Mouse (Mus musculus): Measurements from ENCODE around the gene Ppp4r2.
"Not testable (repeated sequence)": the region's sequence is repeated elsewhere in the genome, so short reads cannot be mapped to it uniquely, and the experiment has no call there.

Gene Ppp4r2

DNA sequence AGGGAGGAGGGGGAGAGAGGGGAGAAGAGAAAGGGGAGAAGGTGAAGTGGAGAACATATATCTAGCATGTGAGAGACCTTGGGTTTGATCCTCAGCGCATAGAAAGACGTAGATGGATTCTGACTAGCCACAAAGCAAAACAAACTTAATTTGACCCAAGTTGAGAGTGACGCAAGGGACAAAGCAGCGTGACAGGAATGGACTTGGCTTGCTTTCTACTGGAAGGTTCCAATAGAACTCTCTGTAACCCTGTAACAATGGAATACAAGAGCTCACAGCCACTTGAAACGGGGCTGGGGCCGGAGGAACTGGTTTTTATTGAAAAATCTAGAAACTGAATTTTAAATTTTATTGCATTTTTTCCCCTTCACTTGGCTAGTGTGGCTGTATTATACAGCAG lies 1.7 kb upstream of the Ppp4r2 start:
- no peak for DNase-seq

GRCm38 (mm10) chr6:100833811-100834481 lies 524 bp downstream of the Ppp4r2 start:
- DNase-seq: peak; percentile 53 to 71

GRCm38 (mm10) chr6:100834489-100835160 lies 1.2 kb downstream of the Ppp4r2 start:
- DNase-seq: no peak

DNA sequence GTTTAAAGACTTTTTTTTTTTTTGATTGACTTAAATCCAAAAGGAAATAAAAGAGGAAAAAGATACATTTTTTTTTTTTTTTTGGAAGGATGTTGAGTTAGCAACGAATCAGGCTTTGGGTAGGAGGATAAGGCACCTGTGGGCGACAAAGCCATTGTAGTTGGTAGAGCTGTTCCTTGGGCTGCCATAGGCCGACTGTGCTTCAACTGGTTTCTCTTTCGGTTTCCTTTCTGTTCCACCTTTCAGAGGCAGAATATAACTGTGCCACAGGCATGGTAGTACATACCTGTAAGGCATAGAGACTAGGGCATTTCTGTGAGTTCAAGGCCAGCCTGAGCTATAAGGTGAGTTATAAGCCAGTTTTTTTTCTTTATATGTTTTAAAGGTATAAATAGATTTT lies 11.6 kb downstream of the Ppp4r2 start:
- no peak for DNase-seq

DNA sequence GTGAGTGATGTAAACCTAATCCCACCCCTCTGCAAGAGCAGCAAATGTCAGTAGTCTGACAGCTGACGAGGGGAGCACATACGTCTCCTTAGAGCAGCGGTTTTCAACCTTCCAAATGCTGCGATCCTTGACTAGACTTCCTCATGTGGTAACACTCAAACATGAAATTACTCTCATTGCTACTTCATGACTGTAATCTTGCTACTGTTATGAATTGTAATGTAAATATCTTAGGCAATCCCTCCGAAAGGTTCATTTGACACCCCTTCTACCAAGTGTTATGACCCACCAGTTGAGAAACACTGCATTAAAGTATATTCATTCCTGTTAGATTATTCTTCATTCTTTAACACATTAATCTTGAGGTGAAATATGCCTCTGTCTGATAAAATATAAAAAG lies 13.8 kb downstream of the Ppp4r2 start:
- DNase-seq: no peak

GRCm38 (mm10) chr6:100848682-100849375 lies 15.4 kb downstream of the Ppp4r2 start:
- no peak for DNase-seq

DNA sequence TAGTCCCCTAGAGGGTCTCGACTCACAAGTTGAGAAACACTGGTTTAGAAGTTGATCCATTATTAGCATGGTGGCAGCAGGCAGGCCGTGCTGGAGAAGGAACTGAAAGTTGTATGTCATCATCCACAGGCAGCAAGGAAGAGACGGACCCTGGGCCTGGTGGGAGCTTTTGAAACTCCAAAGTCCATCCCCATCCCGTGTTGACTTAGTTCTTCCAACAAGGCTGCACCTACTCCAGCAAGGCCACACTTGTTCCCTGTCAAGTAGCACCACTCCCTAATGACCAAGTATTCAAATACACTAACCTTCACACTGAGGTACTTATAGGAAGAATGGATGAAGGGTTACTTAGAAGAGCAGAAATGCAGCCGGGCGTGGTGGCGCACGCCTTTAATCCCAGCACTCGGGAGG lies 17.3 kb downstream of the Ppp4r2 start:
- no peak for DNase-seq

GRCm38 (mm10) chr6:100851083-100851482 lies 17.7 kb downstream of the Ppp4r2 start:
- DNase-seq: no peak

DNA sequence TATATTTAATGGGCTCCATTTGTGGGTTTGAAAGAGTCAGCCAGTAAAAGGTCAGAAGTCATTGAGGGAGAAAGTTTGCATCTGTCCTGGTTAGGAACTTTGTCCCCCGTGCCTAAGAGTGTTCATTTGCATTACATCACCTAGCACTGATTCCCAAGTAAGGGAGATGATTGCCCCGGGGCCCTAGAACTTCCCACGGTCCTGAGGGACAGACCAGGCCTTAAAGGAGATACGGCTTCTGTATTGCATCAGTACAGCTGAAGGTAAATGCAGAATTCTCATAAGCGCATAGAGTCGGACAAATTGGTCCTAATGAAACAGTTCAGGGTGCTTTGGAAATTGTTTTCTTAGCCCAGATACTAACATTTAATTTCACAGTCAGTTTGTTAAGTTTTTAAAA lies 31.9 kb downstream of the Ppp4r2 start:
- DNase-seq: no peak

DNA sequence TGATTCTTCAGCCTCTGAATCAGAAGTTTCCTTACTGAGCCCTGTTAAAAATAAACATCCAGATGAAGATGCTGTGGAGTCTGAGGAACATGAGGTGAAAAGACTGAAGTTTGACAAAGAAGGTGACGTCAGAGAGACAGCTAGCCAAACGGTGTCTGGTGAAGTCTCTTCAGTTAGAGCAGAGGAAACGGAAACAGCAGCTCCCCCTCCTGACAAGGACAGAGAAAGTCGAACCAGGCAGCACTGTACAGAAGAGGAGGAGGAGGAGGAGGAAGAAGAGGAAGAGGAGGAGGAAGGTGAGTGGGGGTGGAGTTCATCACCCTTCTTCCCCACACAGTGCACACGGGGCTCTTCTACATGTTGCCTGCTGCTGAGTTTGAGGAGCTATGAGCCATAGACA lies 32.4 kb downstream of the Ppp4r2 start:
- DNase-seq: not testable (repeated sequence)

DNA sequence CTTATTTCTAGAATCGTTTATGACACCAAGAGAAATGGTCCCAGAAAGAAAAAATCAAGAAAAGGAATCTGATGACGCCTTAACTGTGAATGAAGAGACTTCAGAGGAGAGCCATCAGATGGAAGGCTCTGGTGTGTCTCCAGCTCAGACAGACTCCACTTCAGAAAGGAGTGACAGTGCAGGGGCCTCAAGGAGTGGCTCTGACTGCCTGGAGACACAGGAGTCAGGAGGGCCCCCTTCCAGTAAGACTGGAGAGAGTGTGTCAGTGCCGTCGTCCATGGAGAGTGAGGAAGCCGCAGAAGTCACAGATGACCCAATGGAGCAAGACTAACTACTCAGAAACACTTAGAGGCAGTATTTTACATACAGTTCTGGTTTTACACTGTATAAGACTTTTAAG lies 32.8 kb downstream of the Ppp4r2 start:
- not testable (repeated sequence) for DNase-seq

- DNase-seq: no peak
These were observed 35.4 kb downstream of the Ppp4r2 start for GRCm38 (mm10) chr6:100868863-100869262.

DNA sequence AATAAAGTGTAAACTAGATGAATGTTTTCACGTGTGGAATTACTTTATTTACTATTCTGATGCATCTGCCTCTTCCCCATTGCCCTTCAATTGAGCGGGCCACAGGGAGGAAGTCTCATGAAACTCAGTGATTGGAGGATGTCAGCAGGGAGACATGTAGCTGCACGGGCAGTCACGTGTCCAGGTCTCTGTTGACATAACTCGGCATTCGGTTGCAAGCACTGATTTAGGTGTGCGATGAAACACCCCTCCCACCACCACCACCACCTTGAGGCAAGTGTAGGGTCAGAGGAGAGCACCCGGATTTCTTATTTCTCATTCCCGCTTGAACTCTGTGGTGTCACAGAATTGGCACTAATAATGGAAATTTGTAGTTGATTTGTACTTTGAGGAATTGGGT lies 36.5 kb downstream of the Ppp4r2 start:
- no peak for DNase-seq

DNA sequence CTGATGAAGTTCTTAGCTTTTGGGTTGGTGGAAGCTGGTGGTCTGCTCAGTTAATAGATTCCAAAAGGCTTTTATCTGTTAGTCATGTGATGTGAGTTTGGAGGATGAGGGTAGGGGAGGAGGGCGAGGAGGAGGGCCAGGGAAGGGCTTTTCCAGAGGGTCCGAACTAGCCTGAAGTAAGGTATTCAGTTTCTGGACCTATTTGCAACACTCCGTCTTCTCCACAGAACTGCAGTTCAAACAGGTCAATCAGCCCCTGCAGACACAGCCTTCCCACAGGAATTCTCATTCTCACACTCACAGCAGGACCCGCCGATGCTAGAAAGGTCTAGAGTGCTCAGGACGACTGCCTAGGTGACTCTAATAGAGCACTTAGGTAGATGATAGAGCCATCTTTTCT lies 39.8 kb downstream of the Ppp4r2 start:
- DNase-seq: no peak

- DNase-seq: peak; percentile 53 to 75
These were observed 42.6 kb downstream of the Ppp4r2 start for GRCm38 (mm10) chr6:100875862-100876623.

DNA sequence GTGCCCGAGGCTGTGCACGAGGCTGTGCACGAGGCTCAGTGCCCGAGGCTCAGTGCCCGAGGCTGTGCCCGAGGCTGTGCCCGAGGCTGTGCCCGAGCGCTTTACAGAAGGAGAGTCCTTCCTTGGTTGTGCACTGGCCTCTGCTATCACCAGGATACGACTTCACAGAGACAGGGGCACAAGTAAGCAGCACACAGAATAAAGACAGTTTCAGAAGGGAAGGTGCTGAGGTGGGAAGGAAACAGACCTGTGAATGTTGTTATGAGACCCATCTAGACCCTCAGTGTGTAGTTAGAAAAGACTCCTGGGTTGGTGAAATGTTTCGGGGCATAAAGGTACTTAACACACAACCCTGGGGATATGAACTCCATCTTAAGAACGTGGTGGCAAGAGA lies 43.2 kb downstream of the Ppp4r2 start:
- no peak for DNase-seq

GRCm38 (mm10) chr6:100878546-100878945 lies 45.1 kb downstream of the Ppp4r2 start:
- DNase-seq: no peak

DNA sequence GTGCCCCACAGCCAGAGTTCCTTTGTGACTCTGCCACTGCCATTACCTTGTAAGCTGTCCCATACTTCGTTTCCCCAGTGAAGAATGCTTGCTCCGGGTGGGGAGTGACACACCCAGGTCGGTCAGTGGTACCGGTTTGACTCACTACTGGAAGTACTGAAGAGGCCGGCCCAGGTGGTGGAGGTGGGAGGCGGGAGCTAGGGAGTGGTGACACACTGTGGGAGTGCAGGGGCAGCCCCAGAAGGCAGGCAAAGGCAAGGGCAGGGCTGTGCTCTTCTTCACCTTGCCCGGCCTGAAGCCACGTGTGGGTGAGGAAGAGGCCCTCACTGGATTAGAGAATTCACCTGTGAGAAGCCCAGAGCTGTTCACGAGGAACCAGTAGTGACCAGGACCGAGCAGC lies 46.2 kb downstream of the Ppp4r2 start:
- DNase-seq: no peak

GRCm38 (mm10) chr6:100881657-100882056 lies 48.2 kb downstream of the Ppp4r2 start:
- DNase-seq: peak; percentile 16 to 55

DNA sequence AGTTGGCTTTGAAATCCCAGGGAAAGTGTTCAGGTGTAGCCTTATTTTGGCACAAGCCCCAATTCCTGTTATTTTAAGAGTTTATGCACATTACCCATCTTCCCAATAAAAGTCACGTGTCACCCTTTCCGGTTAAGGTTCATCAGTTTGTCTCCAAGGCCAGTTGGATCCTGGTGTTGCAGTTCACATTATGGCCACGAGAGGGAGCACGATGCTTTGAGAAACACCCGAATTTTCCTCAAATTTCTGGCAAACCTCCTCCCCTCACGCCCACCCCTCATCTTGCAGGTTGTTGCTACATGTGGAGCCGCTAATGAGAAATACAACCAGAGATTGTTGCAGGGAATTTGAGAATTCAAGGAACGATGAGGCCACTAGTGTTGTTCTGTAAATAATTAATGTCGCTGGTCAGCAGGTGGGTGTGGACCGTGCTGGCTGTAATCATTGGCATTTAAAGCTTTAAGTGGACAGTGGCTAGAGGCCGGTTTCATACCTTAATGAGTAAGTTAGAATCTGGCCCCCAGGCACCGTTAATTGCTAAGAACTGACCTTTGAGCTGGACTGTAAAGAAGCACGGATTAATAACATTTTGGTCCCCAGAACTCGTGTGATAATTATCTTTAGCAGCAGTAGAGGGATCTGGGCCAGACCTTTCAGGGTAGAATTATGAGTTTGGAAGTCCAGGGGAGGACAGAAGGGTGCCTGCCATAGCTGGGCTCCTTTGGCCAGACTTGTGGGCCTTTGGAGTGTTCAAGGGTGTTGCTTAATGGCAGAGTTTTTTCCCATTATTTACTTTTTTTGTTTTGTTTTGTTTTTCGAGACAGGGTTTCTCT lies 49.2 kb downstream of the Ppp4r2 start:
- peak; percentile 80 to 90 for DNase-seq

DNA sequence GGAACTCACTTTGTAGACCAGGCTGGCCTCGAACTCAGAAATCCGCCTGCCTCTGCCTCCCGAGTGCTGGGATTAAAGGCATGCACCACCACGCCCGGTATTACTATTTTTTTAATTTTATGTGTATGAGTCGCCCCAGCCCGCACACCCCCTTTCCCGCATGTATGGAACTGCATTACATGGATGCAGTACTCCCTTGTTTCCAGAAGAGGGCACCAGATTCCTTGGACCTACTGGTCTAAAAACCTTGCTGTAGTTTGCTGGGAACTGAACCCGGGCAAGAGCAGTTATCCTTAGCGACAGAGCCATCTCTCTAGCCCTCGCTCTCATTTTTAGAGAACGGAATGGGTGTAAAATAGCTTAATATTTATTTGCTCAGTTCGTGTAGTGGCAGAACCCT lies 49.8 kb downstream of the Ppp4r2 start:
- peak; percentile 48 to 61 for DNase-seq

- no peak for DNase-seq
These were observed 51.3 kb downstream of the Ppp4r2 start for GRCm38 (mm10) chr6:100884594-100885225.
